19 mouse cellular contexts compared by ENCODE assay signal in genomic region chr13:112778407-112778806, GRCm38 (mm10).
"Had no signal": no experiment of that assay in that cellular context is flagged by ENCODE, and none has a peak within 500 bp of the region (broad histone marks: within the 10 kb centered on the region; RNA-seq: fewer than 3 reads in every experiment).

No protein-coding gene starts in this region.

- H3K4me3 ChIP-seq: kidney, embryonic 15.5 days; limb, embryonic 12.5 days; limb, embryonic 15.5 days; midbrain, embryonic 13.5 days; neural tube, embryonic 12.5 days; neural tube, embryonic 15.5 days had no signal

- H3K27ac ChIP-seq: kidney, embryonic 15.5 days; limb, embryonic 12.5 days; limb, embryonic 15.5 days; liver, embryonic 14.5 days; macrophage; midbrain, embryonic 13.5 days; neural tube, embryonic 12.5 days; neural tube, embryonic 15.5 days had no signal

- H3K36me3 ChIP-seq: kidney, embryonic 15.5 days; limb, embryonic 12.5 days; limb, embryonic 15.5 days; midbrain, embryonic 13.5 days; neural tube, embryonic 12.5 days; neural tube, embryonic 15.5 days had no signal

- DNase-seq: kidney, postnatal 10 days; kidney, postnatal 36 days; left cerebral cortex, postnatal 4 days; liver, postnatal 0 days; lung, embryonic 14.5 days; right cerebral cortex, adult 18-20 months; right cerebral cortex, postnatal 14 days; right cerebral cortex, postnatal 4 days; thymus, adult 2 months; thymus, postnatal 14 days; thymus, postnatal 4 days had no signal

- H3K27me3 ChIP-seq: kidney, embryonic 15.5 days; limb, embryonic 12.5 days; limb, embryonic 15.5 days; midbrain, embryonic 13.5 days; neural tube, embryonic 12.5 days; neural tube, embryonic 15.5 days had no signal

- H3K4me1 ChIP-seq: kidney, embryonic 15.5 days; limb, embryonic 12.5 days; limb, embryonic 15.5 days; midbrain, embryonic 13.5 days; neural tube, embryonic 12.5 days; neural tube, embryonic 15.5 days had no signal
